In the genomic region with DNA sequence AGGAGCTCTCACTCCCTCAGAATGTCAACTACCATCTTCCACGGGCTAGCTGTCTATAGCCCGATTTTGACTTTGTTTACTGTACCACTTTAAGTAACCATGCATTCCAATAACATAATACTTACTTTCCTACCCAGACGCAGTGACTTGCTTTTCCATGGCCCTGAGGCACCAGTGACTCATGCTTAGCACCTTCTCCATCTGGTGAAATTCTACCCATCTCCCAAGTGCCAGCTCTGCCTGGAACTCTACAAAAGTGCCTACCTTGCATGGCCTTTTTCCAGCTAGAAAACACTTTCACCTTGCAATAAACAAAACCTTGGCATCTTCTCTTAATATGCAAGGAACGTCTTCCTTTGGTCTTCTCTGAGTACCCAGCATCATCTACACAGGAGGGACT, we compare ENCODE assay signal across 22 mouse cellular contexts.
"Had no signal": no experiment of that assay in that cellular context is flagged by ENCODE, and none has a peak within 500 bp of the region (broad histone marks: within the 10 kb centered on the region; RNA-seq: fewer than 3 reads in every experiment).

No protein-coding gene starts in this region.

- H3K27ac ChIP-seq: heart, adult 2 months; heart, embryonic 13.5 days; heart, embryonic 15.5 days; hindbrain, embryonic 13.5 days; hindbrain, embryonic 15.5 days; hindbrain, postnatal 0 days; kidney, embryonic 15.5 days; kidney, postnatal 0 days; left cerebral cortex, adult 2 months; limb, embryonic 10.5 days; limb, embryonic 12.5 days; liver, embryonic 13.5 days; liver, embryonic 15.5 days had no signal

- H3K4me3 ChIP-seq: heart, adult 2 months; heart, embryonic 13.5 days; heart, embryonic 15.5 days; hindbrain, embryonic 13.5 days; hindbrain, embryonic 15.5 days; kidney, embryonic 15.5 days; left cerebral cortex, adult 2 months; limb, embryonic 10.5 days; limb, embryonic 12.5 days; liver, embryonic 13.5 days; liver, embryonic 15.5 days had no signal

- DNase-seq: gastrocnemius, postnatal 36 days; heart, adult 2 months; heart, postnatal 14 days; heart, postnatal 36 days; kidney, adult 11 months; kidney, adult 2 months; kidney, adult 9 months; kidney, postnatal 14 days; kidney, postnatal 36 days; liver; liver, embryonic 13.5 days had no signal
